Mouse (Mus musculus) T-cell, adult 2 months (primary cell): ENCODE measurements at regions not wholly inside any gene's neighbourhood (a gene's known extent, or its start where the extent isn't known, plus 50 kb on each side); places are given as distances from the start of the nearest gene placed in this dataset.

Experiments used
- DNase-seq: peaks from one replicate; pipeline ENCODE4 v3.0.0; 2022; ENCODE audit warnings: low spot score

DNA sequence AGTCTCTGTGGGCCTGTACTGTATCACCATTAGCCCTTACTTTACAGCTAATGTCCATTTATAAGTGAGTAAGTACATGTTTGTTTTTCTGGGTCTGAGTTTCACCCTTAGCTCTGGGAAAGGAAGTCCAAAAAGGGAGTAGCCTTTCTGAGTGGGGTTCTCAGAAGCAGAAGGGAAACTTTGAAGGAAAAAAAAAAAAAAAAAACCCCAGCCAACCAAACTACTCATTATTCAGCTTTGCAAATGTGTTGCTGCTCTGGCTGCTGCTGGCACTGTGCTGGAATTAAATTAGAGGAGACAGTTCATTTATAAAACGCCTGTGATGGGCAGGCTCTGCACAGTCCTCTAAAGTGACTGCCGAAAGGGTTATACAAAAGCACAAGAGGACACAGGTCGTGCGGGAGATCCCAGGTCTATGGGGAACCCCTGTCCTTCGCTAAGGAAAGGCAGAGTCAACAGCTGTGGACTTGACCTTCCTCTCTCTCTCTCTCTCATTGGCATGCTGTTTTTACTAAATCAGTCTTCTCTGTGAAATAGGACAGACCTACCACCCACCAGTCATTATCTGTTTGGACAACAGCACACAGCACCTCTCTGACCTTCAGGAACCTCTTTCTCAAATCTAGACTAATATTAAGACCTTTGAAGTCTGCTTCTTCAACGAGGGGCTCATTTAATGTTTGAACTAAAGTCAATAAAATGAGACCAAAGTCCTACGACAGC lies 165.4 kb downstream of the Cd47 start:
- DNase-seq = no peak

DNA sequence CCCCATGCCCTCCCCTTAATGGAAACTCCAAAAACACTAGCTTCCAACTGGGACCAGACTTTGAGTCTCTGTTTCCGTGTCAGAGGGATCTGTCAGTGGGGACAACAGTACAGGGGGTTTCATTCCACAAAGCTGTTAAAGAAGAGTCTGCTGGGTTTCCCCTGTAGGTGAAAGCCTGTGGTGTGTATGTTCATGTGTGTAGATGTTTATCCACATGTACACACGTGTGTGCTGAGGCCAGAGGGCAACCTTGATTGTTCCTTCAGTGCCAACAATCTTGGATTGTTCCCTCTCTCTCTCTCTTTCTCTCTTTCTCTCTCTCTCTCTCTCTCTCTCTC lies 165.9 kb downstream of the Cd47 start:
- DNase-seq = no peak

DNA sequence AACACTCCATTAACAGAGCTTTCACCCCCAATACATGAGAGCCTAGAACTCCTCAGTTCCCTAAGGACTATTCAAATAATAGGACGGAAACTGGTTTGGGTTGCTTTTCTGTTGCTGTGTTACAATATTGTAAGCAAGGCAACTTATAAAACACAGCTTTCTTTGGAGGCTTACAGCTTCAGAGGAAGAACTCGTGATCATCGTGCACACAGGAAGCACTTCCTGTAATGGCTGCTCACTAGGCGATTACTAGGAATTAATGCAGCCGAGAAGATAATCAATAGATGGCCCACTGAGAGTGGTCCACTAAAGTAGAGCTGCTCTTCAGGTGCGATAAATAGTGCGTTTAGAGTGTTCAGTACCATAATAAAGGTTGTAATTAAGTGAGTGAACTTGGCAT lies 166.8 kb downstream of the Cd47 start:
- DNase-seq = peak; percentile 10

DNA sequence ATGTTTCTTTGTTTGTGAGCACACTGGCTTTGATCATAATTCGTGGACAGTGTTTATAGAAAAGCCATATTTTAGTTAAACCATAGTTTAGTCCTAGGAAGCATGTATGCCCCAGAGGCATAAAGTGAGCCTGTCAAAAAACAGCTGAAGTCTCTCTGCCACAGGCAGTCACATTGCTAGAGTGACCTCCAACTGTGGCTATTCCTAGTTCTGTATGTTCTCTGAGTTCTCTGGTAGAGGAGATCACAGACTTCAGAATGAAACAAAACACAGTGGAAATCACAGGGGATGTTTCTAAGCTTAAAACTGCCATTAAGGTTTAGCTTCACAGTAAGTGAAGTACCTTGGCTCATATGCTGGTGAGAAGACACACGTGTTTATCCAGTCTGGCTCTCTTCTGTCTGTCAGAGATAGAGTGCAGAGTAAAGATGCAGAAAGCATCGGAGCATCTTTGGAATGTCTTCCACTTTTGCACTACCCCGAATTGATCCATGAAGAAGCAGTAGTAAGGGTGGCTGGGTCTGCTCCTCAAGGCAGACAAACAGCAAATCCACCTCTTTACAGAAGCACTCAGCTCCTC lies 168.0 kb downstream of the Cd47 start:
- no peak for DNase-seq

DNA sequence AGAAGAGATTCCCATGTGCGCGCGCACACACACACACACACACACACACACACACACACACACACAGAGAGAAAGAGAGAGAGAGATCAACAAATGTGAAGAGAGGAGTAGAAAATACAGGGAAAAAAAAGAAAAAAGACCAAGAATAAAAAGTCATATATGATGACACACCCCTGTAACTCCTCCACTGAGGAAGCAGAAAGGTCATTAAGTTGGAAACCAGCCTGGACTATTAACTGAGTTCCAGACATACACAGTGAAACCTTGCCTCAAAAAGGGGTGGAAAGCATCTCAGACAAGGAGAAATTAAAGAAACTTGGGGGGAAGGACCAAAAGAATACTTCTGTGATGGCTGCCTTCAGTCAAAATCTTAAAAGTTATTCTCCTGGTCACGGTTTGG lies 168.7 kb downstream of the Cd47 start:
- no peak for DNase-seq

DNA sequence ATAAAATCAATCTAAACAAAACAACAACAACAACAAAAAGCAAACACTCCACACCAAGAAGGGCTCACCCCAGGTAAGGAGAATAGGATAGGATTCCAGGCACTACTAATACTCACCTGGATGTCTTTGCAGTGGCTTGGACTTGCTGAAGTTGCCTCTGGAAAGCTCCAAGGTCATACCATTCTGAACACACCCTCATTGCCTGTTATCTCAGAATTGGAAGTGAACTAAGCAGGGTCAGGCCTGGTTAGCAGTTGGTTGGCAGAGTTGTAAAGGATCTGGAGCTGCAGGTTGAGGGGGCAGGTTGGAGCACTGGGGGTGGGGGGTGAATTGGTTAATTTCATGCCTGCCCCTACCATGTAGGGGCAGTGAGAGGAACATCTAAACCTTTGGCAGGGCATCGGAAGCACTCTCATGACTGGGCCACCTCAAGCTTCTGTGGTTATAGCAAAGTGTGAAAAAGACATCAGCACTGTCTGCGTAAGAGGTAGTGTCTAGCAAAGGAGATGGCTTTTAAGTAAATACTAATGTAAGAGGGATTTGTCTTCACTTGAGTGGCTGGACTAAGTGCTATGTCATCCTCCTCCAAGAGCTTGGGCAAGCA lies 169.5 kb downstream of the Cd47 start:
- no peak for DNase-seq

DNA sequence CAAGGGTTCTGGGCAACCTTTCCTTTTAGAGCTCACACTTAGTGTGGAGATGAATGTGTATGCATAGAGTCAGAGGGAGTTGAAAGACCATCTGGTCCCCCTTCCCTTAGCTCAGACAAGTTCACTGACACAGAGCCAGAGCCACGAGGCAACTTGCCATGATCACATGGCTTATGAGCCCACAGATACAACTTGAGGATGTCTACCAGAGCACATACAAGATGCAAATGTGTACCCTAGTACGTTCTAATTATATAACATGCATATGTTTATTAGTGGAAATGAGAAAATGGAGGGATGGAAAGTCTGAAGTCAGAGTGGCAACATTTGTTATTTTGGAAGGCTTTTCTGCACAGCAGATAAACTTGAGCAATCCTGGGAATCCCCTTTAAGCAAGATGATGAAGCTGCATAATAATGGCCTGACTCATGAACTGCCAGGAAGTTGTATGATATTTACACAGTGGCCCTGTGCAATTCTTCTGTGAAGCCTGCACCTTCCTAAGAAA lies 170.0 kb downstream of the Cd47 start:
- DNase-seq = no peak

DNA sequence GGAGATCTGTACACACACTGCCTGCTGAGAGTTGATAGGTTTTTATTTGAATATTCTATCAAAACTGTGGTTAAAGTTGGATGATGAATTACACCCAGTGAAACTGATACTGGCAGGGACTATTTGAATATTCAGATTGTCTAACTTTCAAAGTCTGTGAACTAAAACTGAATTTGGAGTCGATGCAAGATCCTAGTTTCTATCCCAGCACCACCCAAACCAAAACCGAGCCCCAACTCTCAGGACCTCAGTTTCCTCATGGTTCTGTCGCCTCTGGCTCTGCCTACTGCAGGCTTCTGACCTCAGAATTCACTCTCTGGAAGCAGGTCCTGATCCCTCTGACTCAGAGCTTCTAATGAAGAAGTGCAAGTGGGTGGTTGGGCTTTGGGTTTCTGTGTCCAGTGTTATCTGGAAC lies 170.8 kb downstream of the Cd47 start:
- DNase-seq = no peak

DNA sequence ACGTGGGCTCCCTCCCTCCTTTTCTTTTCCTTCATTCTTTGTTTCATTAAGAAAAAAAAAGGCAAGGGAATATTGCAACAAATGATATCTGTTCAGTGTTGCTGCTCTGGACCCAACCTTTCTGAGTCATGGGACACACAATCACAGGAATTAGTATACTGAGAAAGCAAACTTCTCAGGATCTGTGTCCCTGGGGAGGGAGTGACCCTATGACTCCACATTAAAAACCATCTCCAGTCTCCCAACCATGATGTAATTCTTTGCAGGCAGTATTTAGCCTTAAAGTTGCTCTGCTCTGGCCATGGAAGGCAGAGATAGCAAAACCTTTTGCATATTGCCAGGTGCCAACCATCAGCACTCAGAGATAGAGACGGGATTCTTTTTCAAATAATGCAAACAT lies 176.9 kb downstream of the Cd47 start:
- no peak for DNase-seq

DNA sequence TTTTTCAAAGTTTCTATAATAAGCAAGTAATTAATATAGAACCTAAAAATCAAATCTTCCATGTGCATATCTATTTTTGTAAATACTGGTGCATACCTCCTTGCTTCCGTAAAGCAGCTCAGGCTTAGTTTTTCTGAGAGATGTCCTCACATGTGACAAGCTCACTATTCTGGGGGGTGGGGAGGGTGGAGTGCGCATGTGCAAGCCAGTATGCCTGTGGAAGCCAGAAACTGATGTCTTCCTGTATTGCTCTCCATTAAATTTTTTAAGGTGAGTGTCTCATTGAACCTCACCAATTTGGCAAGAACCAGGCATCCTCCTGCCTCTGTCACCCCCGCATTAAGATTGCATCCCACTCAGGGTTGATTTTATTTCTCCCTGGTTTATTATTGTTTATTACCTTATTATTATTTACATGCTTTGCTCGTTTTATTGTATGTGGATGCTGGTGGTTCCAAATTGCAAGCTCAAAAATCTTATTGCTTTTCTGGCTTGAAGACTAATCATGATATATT lies 179.2 kb downstream of the Cd47 start:
- no peak for DNase-seq

DNA sequence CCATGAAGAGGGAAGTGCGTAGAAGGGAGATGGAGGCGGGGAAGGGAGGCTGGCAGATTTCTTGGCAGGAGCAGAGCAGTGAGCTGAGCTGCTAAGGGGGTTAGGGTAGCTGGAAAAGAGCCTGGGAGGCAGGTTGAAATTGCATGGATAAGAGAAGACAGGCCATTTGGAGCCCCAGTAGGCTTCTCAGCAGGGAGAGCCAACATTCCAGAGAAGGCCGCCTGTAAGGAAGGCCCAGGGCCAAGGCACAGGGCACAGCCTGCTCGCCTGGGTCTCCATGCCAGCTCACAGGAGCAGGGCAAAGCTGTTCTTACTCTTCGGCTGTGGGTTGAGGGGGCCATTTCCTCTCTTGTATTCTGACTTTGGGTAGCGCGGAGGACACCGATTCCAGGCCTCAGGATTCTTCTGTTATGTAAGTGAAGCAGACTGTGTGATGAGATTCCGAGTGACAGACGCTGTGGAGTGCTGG lies 179.9 kb downstream of the Cd47 start:
- DNase-seq = no peak

DNA sequence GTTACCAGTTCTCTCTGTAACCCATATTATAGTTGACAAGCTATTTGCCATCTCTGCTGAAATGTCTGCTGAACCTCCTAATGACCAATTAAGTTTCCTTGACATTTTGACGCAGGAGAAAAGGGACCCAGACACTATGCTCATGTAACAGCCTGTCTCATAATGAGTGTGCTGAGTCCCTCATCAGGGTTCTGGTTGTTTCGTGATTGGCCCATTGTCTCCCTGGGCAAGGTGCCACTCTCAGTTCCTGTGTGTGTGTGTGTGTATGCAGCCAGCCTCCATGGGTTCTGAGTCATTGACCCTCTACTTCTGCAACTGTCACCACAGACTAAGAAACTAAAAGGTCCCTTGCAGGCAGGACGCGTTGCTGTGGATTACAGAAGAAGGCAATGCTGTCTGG lies 181.8 kb downstream of the Cd47 start:
- DNase-seq = no peak

DNA sequence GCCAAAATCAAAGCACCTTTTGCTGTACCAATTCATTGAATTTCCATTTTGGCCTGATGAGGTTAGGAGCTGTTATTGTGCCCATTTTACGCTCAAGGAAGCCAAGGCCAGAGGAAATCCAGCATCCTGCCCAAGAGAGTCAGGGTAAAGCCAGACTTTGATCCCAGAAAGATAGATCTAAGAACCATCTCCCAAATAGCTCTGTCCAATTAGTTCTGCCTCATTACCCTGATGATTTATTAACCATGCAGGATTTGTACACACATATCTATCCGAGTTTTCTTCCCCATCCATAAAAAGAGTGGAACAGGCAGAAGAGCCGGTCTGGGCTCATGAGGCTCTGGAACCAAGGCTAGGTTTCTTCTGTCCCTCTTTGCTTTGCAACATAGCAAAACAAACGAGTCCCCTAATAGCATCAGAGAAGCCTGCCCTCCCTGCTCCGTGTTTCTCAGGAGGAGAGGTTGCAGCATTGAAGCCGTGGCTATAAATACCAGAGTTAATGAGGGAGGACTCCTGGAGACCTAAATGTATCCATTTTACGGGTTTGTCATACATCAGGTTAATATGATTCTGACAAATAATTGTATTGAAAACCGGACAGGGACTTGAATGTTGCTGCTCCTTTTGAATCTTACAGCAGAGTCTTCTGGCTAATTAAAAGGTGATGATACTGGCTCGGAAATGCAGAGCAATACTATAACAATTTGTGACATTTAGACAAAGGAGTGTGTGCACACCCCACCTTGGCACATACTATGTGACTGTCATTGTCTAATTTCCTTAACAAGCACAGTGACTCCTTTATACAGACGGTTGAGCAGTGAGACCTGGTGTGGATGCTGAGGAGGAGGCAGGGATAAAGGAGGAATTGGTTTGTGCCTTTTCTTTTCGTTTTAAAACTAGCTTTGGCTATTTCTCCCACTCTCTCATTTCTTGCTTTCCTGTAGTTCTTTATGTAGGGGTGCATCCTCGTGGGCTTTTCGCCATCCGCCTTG lies 185.0 kb downstream of the Cd47 start:
- DNase-seq = no peak

DNA sequence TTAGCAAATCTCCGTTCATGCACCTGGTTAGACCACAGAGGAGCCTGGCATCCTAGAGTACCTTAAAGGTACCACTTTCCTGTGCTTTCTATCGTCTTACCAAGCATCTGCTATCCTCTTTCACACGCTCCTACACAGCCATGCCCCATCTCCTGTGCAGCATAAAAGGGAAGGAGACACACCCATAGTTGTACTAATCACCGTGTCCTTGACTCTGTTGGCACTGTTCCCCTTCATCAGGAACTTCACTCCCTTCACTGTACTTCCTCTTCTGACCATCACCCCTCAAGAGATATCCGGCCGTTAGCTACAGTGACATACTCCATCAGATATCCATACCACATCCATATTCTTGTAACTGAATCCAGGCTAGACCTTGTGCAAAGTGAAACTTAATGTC lies 186.6 kb downstream of the Cd47 start:
- no peak for DNase-seq

DNA sequence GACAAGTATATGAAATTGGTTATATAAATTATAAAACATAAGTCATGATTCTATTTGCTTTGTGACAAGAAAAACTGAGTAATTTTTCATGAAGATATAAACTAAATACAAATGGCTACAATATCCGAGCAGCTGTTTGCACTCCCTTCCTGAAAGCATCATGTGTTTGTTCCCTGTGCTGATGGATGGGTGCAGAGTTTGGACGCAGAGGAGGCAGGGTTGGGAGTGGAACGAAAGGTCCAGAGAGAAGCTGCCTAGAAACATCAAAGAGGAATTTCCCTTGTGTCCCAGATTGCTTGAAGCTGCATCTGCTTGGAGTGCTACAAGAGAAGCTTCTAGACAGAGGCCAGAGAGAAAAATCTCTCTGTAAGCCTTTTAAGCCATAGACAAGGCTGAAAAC lies 195.5 kb downstream of the Cd47 start:
- DNase-seq = no peak

DNA sequence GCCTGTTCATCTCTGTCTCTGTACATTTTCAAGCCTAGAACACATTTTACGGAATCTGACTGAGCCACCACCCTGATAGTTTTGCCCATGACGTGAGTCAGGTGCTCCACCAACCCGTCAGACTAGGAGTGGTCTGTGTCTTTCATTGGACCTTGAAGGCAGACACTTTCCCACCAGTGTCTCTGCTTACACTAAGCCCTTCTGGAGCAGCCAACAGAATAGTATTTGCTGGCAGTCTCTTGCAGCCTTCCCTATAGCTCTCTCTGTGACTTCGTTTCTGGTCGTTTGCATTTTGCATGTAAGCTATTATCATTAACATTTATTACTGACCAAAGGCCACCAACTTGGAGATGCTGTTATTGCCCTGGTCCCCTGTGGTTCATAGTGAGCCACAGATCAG lies 196.3 kb downstream of the Cd47 start:
- DNase-seq = no peak

DNA sequence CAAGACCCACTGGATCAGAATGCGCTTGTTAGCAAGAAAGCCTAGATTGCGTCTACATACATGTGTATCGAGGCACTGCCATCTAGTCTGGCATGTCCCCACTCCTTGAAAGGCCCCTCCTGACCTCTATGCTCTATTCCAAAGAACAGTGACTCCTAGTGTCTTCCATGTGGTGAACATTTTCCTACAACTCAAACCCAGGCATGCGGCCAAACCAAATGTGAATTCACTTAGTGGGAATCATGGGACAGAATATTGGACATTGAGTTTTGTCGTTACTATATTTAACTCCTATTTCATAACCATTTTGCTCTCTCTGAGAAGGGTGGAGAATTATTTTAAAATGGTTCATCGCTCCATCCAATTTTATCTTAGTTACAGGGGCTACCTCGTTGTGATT lies 196.7 kb downstream of the Cd47 start:
- DNase-seq = no peak

DNA sequence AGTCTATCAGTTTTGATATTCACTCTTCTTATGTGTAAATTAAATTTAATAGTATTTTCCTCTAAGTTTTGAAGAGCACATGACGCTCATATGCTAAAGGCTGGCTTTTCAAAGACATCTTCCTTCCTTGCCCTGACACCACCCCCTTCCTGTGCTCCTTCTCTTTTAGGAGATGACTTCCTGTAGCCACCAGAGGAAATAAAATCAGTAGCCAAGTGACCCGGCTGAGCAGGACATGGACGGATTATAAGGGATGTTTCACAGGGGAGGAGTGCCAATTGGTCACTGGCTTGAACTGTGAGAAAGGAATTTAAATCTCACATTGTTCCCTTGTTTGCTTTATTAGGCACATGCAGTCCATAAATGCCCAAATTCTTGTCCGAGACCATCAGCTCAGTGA lies 200.5 kb downstream of the Cd47 start:
- no peak for DNase-seq

DNA sequence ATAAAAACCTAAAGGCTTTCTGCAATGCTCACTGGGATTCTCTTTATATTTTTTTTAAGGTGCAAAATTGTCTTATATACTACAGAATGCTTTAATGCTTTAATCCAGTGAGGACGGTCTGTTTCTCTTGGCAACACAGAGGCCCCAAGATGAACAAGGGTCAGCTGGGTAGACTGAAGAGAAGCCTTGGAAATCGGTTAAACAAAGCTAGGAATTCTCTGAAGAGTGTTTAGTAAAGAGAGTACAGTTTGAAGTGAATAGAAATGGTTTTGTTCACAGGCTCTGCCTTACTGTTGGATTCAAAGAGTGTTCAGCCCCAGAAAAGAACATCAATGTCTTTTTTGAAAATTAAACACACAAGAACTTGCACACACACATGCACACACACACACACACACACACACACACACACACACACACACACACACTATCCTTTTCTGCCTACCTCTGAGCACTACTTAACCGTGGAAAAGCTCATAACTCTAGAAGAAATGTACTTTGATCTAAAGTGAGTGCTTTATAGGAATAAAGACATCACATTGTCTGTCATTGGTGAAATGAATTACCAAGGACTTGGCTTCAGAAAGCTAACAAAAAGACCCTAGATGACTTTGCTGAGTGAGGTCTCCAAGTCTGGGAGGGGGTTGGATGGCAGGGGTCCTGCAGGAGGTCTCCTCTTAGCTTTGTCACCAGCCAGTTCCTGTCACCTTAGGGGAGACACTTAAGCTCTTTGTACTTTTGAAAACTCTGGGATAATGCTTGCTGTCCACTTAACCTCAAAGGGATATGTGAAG lies 201.5 kb downstream of the Cd47 start:
- no peak for DNase-seq

DNA sequence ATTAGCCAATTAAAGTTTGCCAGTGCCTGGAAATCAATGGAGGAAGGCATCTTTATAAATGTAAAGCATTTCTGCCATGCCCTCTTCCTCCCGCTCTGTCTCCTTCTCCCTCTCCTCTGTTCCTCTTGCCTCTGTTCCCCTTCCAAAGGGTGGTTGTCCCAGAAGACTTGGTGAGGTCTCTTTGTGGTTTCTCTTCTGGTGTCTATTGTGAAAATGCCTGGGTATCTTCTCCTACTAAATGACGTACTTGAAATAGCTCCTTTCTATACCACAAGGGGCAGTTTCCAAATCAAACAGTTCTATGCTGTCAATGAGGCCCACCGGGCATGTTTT lies 202.1 kb downstream of the Cd47 start:
- DNase-seq = no peak

DNA sequence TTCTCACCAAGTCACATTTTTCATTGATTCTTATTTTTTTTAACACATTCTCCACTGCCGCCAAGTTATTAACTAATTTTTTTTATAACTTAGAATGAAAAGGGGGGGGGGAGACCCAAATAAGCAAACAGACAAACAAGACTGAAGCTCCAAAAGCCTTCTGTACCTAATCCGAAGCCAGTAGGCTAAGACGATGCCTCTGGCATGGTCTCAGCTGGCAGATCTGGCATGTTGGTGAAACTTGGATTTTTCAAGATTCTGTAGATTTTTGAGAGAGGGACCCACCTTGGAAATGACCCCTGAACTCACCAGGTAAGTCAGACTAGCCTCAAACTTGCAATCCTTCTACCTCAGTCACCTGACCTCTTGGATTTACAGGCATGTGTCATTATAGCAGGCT lies 208.7 kb downstream of the Cd47 start:
- no peak for DNase-seq

DNA sequence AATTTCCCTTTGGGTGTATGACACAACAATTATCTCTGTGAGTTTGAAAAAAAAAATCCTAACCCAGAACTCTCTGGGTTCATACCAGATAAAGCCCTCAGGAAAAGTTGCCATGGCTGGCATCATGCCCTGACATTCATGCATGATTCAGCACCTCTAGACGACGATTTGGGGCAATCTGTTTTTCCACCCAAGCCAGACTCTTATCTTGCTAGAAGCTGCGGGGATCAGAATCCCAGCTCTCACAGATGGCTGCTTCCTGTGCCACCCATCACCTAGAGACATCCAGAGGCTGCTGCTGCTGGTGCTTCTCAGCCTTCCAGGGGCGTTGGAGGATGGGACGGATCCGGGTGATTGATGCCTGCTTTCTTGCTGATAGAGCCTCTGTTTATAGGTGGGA lies 209.2 kb downstream of the Cd47 start:
- no peak for DNase-seq
